Comparison of ENCODE assay signal across 8 mouse cellular contexts in the genomic region with DNA sequence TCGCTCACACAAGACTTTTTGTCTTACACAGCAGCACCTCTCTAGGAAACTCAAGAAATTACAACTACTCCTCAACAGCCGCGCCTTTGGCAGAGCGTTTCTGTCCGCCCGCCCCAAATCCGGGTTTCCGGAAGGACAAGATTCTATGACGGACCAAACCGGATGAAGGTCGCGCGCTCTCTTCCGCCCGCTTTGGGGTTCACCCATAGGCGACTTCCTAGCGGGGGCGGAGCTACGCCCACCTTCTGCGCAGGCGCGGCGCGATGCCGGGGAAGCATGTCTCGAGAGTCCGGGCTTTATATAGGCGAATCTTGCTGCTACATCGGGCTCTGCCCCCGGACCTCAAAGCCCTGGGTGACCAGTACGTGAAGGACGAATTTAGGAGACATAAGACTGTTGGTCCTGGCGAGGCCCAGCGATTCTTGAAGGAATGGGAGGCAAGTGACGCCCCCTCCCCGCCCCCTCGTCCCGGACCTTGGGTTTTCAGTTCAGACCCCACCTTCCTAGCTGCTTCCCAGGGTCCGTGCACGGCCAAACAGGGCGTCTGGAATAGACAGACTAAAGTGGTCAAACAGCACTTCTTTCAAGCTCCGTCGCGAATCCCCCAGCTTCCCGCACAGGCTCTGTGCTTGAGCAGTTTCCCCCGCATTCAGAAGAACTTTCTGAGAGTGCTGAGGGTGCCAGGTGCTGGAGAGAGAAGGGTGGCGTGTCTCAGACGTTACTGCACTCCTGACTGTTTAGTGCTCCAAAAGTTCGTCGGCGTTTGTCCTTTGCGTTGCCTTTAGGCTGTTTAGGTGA. TPM values are rescaled to one million over a fixed set of nuclear protein-coding genes. Genes with fewer than 3 reads are reported as not detected.
A peak's percentile ranks its signal among the peaks of the same experiment; 100 is the strongest.
DNase-seq lines count a peak whose midpoint lies in the region; ATAC-seq lines count a peak whose summit lies in the region.

Gene Sdhaf3 (plus strand): TSS at position 241 of the 798 bp plus-strand sequence.

- peak; percentile 96 to 98 for DNase-seq in adrenal gland, adult (ENCODE audit: inconsistent age in 2 of 2, low spot score in 1 of 2)
- peak; percentile 98 for DNase-seq in embryo, embryonic 10.5 days (ENCODE audit: low spot score)
- peak; percentile 94 for DNase-seq in gastrocnemius, postnatal 14 days
- peak; percentile 96 to 97 for DNase-seq in left cerebral cortex, postnatal 10 days (ENCODE audit: extremely low spot score in 1 of 2, low spot score in 2 of 2)
- peak; percentile 96 for DNase-seq in right cerebral cortex, postnatal 25 days
- peak; percentile 93 to 95 for DNase-seq in urinary bladder, postnatal 4 days (ENCODE audit: low spot score in 2 of 2)

- peak; percentile 97 for ATAC-seq in inflammation-experienced regulatory T-cells, adult 6 months
- peak; percentile 96 for ATAC-seq in megakaryocyte-erythroid progenitor cell, adult 5-6 weeks (replicated peaks; ENCODE audit: low FRiP score, low TSS enrichment, poor library complexity, severe bottlenecking)

- intact Hi-C loops in gastrocnemius, postnatal 14 days (cut with DNase I; ENCODE audit: low total_unique reads), result no loop called here
- intact Hi-C loops in left cerebral cortex, postnatal 10 days (cut with DNase I), result no loop called here

RNA-seq across cellular contexts. Expression of gene Sdhaf3, which starts in this region (rescaled TPM):
- total RNA-seq in gastrocnemius, postnatal 14 days (2021), result 1 to 10 TPM; 3.4 to 3.6 TPM
- 1 to 10 TPM; 3.0 to 4.5 (median 3.3) TPM for polyA plus RNA-seq in inflammation-experienced regulatory T-cells, adult 6 months (2017; shearing (Covaris generic))
- total RNA-seq in left cerebral cortex, postnatal 10 days (2021), result 1 to 10 TPM; 3.1 to 3.5 TPM
- 3.0 and 9.1 TPM in 2 replicates for total RNA-seq in megakaryocyte-erythroid progenitor cell, adult 5-6 weeks (2014; fragmentation: Nextera tagmentation)
- total RNA-seq in megakaryocyte-erythroid progenitor cell, adult 5-6 weeks (2017), result 2.8 and 4.7 TPM in 2 replicates

Comparison
In these comparisons a context has a peak if more than half of its experiments do, and no peak if none do; other contexts are left out.
1. Peak in every context shown above with its lines: DNase-seq and ATAC-seq.